Mouse (Mus musculus): ENCODE results near the gene Cep104.

The Cep104 gene

DNA sequence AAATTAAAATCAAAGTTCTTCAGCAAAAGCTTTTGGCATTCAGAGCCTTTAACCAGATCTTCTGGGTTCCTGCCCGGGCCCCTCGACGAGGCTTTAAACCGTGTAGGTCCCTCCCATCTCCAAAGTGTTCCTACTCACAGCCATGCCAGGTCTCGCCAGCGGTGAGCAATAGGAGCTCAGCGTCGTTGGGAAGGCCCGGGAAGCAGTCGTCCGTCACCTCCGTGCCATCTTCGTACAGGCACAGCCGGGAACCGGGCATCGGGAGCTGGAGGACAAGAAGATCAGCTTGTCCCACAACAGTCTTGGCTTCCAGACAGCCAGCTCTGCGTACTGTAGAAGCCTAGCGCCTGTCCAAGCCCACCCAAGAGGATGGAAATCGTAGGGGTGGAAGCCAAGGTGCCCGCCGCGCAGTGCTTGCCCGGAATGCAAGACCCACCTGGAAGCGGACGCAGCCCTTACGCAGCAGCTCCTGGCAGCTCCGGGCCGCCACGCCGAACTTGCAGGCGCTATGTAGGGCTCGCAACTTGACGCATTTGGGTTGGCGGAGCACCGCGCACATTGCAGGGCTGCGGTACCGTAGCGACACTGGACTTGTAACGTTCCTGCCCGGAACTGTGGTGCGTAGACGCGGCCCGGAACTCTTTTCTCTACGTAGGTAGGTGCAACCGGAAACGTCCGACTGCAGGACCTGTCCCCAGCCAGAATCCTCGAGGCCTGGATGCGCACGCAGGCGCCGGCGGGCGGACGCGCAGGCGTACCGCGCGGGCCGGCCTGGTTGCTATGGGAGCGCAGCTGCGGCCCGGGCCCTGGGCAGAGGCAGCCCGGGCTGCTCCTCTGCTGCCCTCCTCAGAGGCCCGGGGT, at the start of gene Cep104, which contains the start of gene Dffb:
TSS of gene Cep104 (plus strand) at position 764 of the 861 bp plus-strand sequence.
TSS of gene Dffb (minus strand) at position 696 of the 861 bp plus-strand sequence.
- in situ Hi-C loops (cut with MboI, MseI), result loop anchor here in 1 of 2 experiments (25.0 kb wide), 1 partner anchor 1987 kb away; the partner anchor contains the start of genes Phf13 and Thap3

- in situ Hi-C loops (cut with MboI, MseI), result loop anchor here in 1 of 2 experiments (5.0 kb wide), 1 partner anchor 53 kb away; no protein-coding TSS in a partner anchor
These were observed 46.2 kb upstream of the Cep104 start for GRCm38 (mm10) chr4:153928772-153929299.

GRCm38 (mm10) chr4:153929425-153929824, 45.6 kb upstream of the Cep104 start:
- in situ Hi-C loops (cut with MboI, MseI), result loop anchor here in 1 of 2 experiments (5.0 kb wide), 1 partner anchor 53 kb away; no protein-coding TSS in a partner anchor

DNA sequence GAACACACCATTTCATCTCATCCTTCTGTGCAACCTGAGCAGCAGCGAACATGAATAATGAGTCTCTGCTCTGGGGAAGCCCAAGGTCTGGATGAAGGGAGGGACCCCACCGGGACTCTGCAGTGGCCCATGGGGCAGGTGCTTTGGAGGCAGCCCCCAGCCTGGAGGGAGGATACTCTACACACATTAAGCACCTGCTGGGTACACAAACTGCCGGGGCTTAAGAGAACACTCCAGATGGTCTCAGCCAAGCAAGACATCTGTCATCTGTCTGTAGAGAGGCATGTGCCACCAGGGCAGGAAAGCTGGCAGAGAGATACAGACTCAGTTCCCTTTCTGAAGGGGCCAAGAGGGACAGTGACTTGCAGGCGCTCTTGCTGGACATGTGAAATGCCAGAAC, 45.1 kb upstream of the Cep104 start:
- in situ Hi-C loops (cut with MboI, MseI), result loop anchor here in 1 of 2 experiments (5.0 kb wide), 1 partner anchor 52 kb away; no protein-coding TSS in a partner anchor

DNA sequence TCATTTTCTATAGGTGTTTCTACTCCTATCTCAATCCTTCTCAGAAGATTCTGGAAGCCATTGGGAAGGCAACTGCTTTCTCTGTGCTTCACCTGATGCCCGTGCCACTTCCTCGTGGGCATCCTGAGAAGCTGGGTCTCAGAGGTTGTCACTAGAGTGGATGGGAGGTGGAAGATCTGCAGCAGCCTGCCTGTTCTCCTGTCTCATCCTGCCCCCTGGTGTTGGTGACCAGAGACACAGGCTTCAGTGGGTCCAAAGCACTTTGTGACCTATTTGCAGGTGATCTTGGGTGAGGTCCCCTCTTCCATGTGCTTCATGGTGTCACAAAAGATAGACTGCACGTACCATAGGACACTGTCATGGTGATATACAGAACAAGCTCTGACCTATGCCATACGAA, 31.8 kb upstream of the Cep104 start:
- in situ Hi-C loops (cut with MboI, MseI), result no loop called here

GRCm38 (mm10) chr4:153944261-153944660, 30.7 kb upstream of the Cep104 start:
- in situ Hi-C loops (cut with MboI, MseI), result no loop called here

- in situ Hi-C loops (cut with MboI, MseI), result no loop called here
These were observed 29.3 kb upstream of the Cep104 start for GRCm38 (mm10) chr4:153945741-153946140.

DNA sequence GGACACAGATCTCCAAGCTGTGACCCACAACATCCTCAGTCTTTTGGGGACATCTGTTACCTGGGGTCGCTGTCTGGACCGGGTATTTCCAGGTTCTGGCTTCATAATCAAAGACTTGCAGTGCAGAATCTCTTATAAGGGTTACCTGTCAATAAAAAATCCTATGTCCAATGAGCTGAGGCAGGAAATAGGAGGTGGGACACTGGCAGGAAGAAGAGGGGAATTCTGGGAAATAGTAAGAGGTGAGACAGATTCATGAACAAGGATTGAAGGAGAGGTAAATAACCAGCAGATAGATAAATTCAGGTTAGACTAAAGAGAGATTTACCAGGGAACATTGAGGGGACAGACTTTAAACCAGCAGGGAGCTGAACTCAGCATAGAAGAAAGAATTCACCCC, 24.6 kb upstream of the Cep104 start:
- in situ Hi-C loops (cut with MboI, MseI), result loop anchor here in 1 of 2 experiments (25.0 kb wide), 1 partner anchor 1963 kb away; the partner anchor contains the start of genes Phf13 and Thap3

DNA sequence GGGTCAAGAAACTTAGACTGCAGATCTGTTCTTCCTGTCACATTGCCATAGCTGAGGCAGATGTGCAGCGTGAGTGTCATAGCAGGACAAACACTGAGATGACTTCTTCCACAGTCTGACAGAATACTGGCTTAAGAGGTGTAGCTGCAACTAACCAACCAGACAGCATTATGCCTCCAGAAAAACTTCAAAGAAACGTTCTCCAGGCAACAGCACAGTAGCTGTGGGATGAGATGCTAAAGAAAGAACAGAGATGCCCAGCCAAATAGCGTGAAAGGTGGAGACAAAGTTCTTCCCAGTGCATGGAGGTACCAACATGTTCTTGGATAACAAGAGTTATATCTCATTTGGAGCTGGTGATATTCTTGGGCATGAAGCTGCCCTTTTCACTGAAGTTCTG, 23.8 kb upstream of the Cep104 start:
- in situ Hi-C loops (cut with MboI, MseI), result loop anchor here in 1 of 2 experiments (25.0 kb wide), 1 partner anchor 1964 kb away; the partner anchor contains the start of genes Phf13 and Thap3

DNA sequence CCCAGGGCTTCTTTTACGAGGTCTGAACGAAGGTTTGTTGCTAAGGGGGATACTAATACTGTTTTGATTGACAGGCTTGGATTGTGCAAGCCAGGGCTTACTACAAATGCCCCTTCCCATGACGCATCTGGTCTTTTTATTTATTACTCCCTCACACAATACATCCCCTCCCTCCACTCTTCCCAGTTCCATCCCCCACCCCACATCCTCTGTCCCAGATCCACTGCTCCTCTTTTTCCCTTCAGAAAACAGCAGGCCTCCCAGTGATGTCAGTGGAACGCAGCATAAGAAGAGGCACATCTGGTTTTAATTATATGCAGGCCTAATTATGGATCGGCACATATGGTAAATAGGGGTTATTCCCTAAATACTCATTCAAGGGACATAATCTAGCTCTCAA, 23.3 kb upstream of the Cep104 start:
- in situ Hi-C loops (cut with MboI, MseI), result loop anchor here in 1 of 2 experiments (25.0 kb wide), 1 partner anchor 1964 kb away; the partner anchor contains the start of genes Phf13 and Thap3

DNA sequence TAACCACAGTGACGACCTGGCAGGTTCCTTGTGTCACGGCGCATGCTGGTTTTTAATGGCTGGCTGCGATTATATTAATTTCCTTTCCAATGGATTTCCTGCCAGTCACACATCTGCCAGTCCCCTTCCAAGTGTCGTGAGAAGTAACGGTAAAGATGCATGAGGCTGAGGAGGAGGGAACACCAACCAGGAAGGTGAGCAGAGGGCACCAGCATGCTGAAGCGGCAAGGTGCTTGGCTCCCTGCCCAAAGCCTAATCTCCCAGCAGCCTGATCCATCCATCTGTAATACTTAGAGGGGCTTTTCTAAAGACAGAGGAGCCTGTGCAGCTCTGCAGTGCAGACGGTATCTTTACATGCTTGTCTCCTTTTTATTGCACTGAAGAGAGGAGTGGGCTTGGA, 19.3 kb upstream of the Cep104 start:
- in situ Hi-C loops (cut with MboI, MseI), result loop anchor here in 1 of 2 experiments (25.0 kb wide), 1 partner anchor 1968 kb away; the partner anchor contains the start of genes Phf13 and Thap3

DNA sequence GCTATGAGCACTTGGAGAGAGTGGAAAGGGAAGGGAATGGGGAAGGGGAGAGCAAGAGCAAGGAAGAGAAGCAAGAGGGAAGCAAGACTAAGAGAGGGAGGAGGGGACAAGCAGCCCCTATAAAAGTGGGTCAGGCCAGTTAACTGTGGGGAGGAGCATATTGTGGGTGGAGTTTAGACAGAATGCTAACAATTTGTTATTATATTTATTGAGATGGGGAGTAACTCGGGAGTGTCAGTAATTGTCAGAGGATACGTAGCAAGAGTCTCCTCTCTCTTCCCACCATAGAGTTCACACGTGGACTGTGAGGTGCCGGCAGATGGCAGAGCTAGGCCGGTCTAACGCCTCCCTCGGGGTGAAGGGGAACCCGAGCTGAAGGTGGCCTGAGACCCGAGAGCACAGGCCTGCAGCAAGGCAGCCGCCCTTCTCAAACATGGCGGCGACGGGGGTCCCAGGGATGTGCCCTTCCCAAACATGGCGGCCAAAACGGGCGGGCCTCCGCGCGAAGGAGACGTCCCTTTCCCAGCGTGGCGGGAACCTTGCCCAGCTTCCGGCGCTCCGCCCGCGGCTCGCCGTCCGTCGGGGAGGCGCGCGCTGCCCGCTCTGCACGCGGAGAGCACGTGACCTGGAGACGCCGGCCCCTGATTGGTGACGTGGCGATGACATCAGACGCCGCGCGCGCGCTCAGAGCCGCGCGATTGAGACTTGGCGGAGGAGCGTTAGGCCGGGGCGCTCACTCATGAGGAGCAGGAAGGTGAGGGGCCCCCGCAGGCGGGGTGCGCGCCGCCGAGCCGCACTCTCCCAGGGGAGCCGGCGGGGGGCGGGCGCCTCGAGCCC, 18.2 kb upstream of the Cep104 start, which contains the start of gene A430005L14Rik:
TSS of gene A430005L14Rik (plus strand) at position 669 of the 837 bp plus-strand sequence.
- in situ Hi-C loops (cut with MboI, MseI), result loop anchor here in 1 of 2 experiments (25.0 kb wide), 1 partner anchor 1969 kb away; the partner anchor contains the start of genes Phf13 and Thap3

GRCm38 (mm10) chr4:153957444-153958250, 17.3 kb upstream of the Cep104 start:
- in situ Hi-C loops (cut with MboI, MseI), result loop anchor here in 1 of 2 experiments (25.0 kb wide), 1 partner anchor 1970 kb away; the partner anchor contains the start of genes Phf13 and Thap3

- in situ Hi-C loops (cut with MboI, MseI), result loop anchor here (10.0 to 25.0 kb wide), 3 partner anchors 182 to 1975 kb away; partner anchors contain the start of genes Phf13 (in 1 of the 2), Rnf207 (in 1 of the 2), Thap3 (in 1 of the 2) and Trp73 (in 1 of the 2)
These were observed 12.4 kb upstream of the Cep104 start for GRCm38 (mm10) chr4:153962631-153963030.

GRCm38 (mm10) chr4:153966651-153967050, 8.3 kb upstream of the Cep104 start:
- in situ Hi-C loops (cut with MboI, MseI), result loop anchor here (10.0 to 25.0 kb wide), 3 partner anchors 178 to 1979 kb away; partner anchors contain the start of genes Phf13 (in 1 of the 2), Rnf207 (in 1 of the 2), Thap3 (in 1 of the 2) and Trp73 (in 1 of the 2)

GRCm38 (mm10) chr4:153967556-153967955, 7.4 kb upstream of the Cep104 start:
- in situ Hi-C loops (cut with MboI, MseI), result loop anchor here (10.0 to 25.0 kb wide), 3 partner anchors 177 to 1980 kb away; partner anchors contain the start of genes Phf13 (in 1 of the 2), Rnf207 (in 1 of the 2), Thap3 (in 1 of the 2) and Trp73 (in 1 of the 2)

GRCm38 (mm10) chr4:153968063-153968462, 6.9 kb upstream of the Cep104 start:
- in situ Hi-C loops (cut with MboI, MseI), result loop anchor here (10.0 to 25.0 kb wide), 3 partner anchors 177 to 1981 kb away; partner anchors contain the start of genes Phf13 (in 1 of the 2), Rnf207 (in 1 of the 2), Thap3 (in 1 of the 2) and Trp73 (in 1 of the 2)

DNA sequence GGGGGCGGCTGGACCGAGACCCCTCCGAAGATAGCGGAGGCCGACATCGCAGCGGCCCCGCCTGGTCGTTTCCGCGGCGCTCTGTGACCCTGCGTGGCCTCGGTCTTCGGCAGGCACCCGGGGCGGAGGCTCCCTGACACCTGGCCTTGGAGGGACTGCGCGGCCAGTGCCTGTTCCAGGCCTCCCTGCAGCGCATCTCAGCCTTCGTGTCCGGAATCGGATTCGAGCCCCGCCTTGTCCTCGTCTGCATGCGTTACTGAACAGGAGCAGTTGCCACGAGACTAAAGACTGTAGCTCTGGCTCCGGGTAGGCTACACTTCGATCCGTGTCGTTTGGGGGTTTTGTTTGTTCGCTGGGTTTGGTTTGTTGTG, 283 bp downstream of the Cep104 start:
- in situ Hi-C loops (cut with MboI, MseI), result no loop called here

DNA sequence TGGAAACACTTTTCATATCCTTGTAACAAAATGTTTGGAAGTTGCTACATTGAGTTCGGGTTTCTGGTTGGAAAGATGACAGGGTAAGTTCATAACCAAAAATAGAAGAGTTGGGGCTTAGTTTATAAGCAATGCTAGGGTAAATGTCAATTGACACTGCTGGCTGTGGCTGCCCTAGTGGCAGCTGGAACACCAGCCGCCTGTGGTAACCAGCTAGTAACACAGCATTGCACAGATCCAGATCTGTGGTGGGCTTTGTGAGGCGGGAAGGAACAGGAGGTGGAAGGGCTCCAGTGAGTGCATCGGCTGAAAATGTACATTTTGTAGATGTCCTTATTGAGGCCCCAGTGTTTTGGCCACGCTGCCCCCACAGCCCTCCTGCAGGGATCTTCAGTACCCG, 774 bp downstream of the Cep104 start:
- in situ Hi-C loops (cut with MboI, MseI), result no loop called here
